Mouse (Mus musculus): ENCODE measurements around the gene Sik3. TPM values are rescaled to one million over a fixed set of nuclear protein-coding genes. Genes with fewer than 3 reads are reported as not detected.

The Sik3 gene
- polyA plus RNA-seq, 1 experiment from 2014 or later = 12.6 TPM

- Histone ChIP-seq H3K9me3 (no peaks in the 10 kb centered on the region), H3K4me3 (replicated peaks) (no peak overlapping the region), H3K27me3 (no peaks in the 10 kb centered on the region), H3K9ac (replicated peaks) (no peak overlapping the region), H3K4me1 (replicated peaks) (no peaks in the 10 kb centered on the region), H3K4me2 (no peak overlapping the region), H3K36me3 (no peaks in the 10 kb centered on the region), H3K27ac (no peak overlapping the region)
- 72% methylated on average over 6 of the region's 6 CpGs for whole genome bisulfite sequencing
- no peak for ATAC-seq (ENCODE audit: insufficient number of reproducible peaks, insufficient read depth, low FRiP score, low TSS enrichment, low read depth)
These were observed 126.2 kb downstream of the Sik3 start for GRCm38 (mm10) chr9:46138831-46139230.

GRCm38 (mm10) chr9:46140811-46141210 lies 128.2 kb downstream of the Sik3 start:
- no peaks in the 10 kb centered on the region for H3K27me3 ChIP-seq
- H3K27ac ChIP-seq = no peak overlapping the region
- no peaks in the 10 kb centered on the region for H3K4me1 ChIP-seq (replicated peaks)
- H3K9me3 ChIP-seq = no peaks in the 10 kb centered on the region
- H3K4me2 ChIP-seq = no peak overlapping the region
- no peak for ATAC-seq (ENCODE audit: insufficient number of reproducible peaks, insufficient read depth, low FRiP score, low TSS enrichment, low read depth)
- no peak overlapping the region for H3K9ac ChIP-seq (replicated peaks)
- 95% methylated on average over 1 of the region's 1 CpGs for WGBS
- no peaks in the 10 kb centered on the region for H3K36me3 ChIP-seq
- no peak overlapping the region for H3K4me3 ChIP-seq (replicated peaks)

GRCm38 (mm10) chr9:46142031-46142430 lies 129.4 kb downstream of the Sik3 start:
- H3K4me1 ChIP-seq (replicated peaks) = no peaks in the 10 kb centered on the region
- H3K27ac ChIP-seq = no peak overlapping the region
- no peaks in the 10 kb centered on the region for H3K36me3 ChIP-seq
- H3K9me3 ChIP-seq = no peaks in the 10 kb centered on the region
- no peaks in the 10 kb centered on the region for H3K27me3 ChIP-seq
- H3K4me2 ChIP-seq = no peak overlapping the region
- H3K4me3 ChIP-seq (replicated peaks) = no peak overlapping the region
- 91% methylated on average over 1 of the region's 1 CpGs for WGBS
- ATAC-seq (ENCODE audit: insufficient number of reproducible peaks, insufficient read depth, low FRiP score, low TSS enrichment, low read depth) = no peak
- no peak overlapping the region for H3K9ac ChIP-seq (replicated peaks)

DNA sequence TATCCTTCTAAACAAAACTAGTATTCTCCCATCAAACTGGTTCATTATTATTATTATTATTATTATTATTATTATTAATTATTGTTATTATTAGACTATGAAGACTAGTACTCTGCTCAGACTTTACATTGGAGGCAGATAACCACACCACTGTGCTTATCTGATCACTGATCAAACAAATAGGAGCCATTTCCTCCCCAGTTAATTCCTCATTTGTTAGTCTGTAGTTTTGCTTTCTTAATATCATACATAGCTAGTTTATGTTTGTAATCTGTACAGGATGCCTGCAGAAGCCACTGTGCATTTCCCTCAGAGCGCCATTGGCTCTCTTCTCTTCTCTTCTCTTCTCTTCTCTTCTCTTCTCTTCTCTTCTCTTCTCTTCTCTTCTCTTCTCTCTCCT lies 129.9 kb downstream of the Sik3 start:
- Histone ChIP-seq H3K9ac (replicated peaks) (no peak overlapping the region), H3K9me3 (no peaks in the 10 kb centered on the region), H3K36me3 (no peaks in the 10 kb centered on the region), H3K4me2 (no peak overlapping the region), H3K4me3 (replicated peaks) (no peak overlapping the region), H3K4me1 (replicated peaks) (no peaks in the 10 kb centered on the region), H3K27ac (no peak overlapping the region), H3K27me3 (no peaks in the 10 kb centered on the region)
- no peak for ATAC-seq (ENCODE audit: insufficient number of reproducible peaks, insufficient read depth, low FRiP score, low TSS enrichment, low read depth)
- 87% methylated on average over 1 of the region's 1 CpGs for WGBS

GRCm38 (mm10) chr9:46144976-46145375 lies 132.4 kb downstream of the Sik3 start:
- Histone ChIP-seq H3K9me3 (no peaks in the 10 kb centered on the region), H3K27ac (no peak overlapping the region), H3K9ac (replicated peaks) (no peak overlapping the region), H3K4me3 (replicated peaks) (no peak overlapping the region), H3K4me1 (replicated peaks) (peaks cover 3% of the 10 kb centered on the region), H3K36me3 (no peaks in the 10 kb centered on the region), H3K27me3 (no peaks in the 10 kb centered on the region), H3K4me2 (no peak overlapping the region)
- 82% methylated on average over 6 of the region's 6 CpGs for WGBS
- no peak for ATAC-seq (ENCODE audit: insufficient number of reproducible peaks, insufficient read depth, low FRiP score, low TSS enrichment, low read depth)

GRCm38 (mm10) chr9:46146437-46146836 lies 133.8 kb downstream of the Sik3 start:
- WGBS = 82% methylated on average over 3 of the region's 3 CpGs

DNA sequence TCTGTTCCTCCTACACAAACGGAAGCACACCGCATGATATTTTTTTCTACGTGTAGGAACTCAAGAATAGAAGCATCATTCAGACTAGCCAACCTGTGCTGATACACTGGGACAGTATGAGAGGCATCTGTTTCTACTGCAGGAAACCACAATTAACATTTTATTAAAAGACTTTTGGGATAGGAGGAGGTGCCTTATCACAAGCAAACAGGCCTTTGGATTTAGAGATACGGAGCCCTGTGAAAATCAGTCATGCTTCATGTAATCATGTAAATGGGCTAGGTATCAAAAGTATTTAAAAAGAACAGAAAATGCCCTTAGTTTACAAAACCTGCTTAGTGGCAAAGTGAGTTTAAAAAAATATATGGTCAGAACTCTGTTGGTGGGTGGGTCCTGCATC lies 136.1 kb downstream of the Sik3 start:
- Histone ChIP-seq H3K9me3 (no peaks in the 10 kb centered on the region), H3K27ac (no peak overlapping the region), H3K4me3 (replicated peaks) (no peak overlapping the region), H3K27me3 (no peaks in the 10 kb centered on the region), H3K4me1 (replicated peaks) (peaks cover 27% of the 10 kb centered on the region), H3K9ac (replicated peaks) (no peak overlapping the region), H3K36me3 (no peaks in the 10 kb centered on the region), H3K4me2 (no peak overlapping the region)
- ATAC-seq (ENCODE audit: insufficient number of reproducible peaks, insufficient read depth, low FRiP score, low TSS enrichment, low read depth) = no peak
- WGBS = 96% methylated on average over 4 of the region's 4 CpGs

More at GRCm38 (mm10) chr9:46146437-46146836, 133.8 kb downstream of the Sik3 start:
- no peak overlapping the region for H3K4me2 ChIP-seq
- no peak overlapping the region for H3K4me3 ChIP-seq (replicated peaks)
- H3K27me3 ChIP-seq = no peaks in the 10 kb centered on the region
- H3K4me1 ChIP-seq (replicated peaks) = peaks cover 16% of the 10 kb centered on the region
- no peak overlapping the region for H3K27ac ChIP-seq
- no peak overlapping the region for H3K9ac ChIP-seq (replicated peaks)
- ATAC-seq (ENCODE audit: insufficient number of reproducible peaks, insufficient read depth, low FRiP score, low TSS enrichment, low read depth) = no peak
- H3K36me3 ChIP-seq = no peaks in the 10 kb centered on the region
- no peaks in the 10 kb centered on the region for H3K9me3 ChIP-seq

GRCm38 (mm10) chr9:46149392-46149791 lies 136.8 kb downstream of the Sik3 start:
- H3K4me2 ChIP-seq = no peak overlapping the region
- 82% methylated on average over 5 of the region's 5 CpGs for WGBS
- H3K9me3 ChIP-seq = no peaks in the 10 kb centered on the region
- no peaks in the 10 kb centered on the region for H3K27me3 ChIP-seq
- ATAC-seq (ENCODE audit: insufficient number of reproducible peaks, insufficient read depth, low FRiP score, low TSS enrichment, low read depth) = no peak
- 0 out of 2 replicates have a peak overlapping the region, but pooled peaks have one; percentile 18 for H3K27ac ChIP-seq
- no peak overlapping the region for H3K4me3 ChIP-seq (replicated peaks)
- H3K9ac ChIP-seq (replicated peaks) = no peak overlapping the region
- peaks cover 27% of the 10 kb centered on the region for H3K4me1 ChIP-seq (replicated peaks)
- H3K36me3 ChIP-seq = no peaks in the 10 kb centered on the region

- Histone ChIP-seq H3K9me3 (no peaks in the 10 kb centered on the region), H3K27me3 (no peaks in the 10 kb centered on the region), H3K9ac (replicated peaks) (no peak overlapping the region), H3K4me1 (replicated peaks) (peaks cover 27% of the 10 kb centered on the region), H3K4me3 (replicated peaks) (no peak overlapping the region), H3K4me2 (no peak overlapping the region), H3K36me3 (no peaks in the 10 kb centered on the region), H3K27ac (peak overlapping the region; percentile 62)
- WGBS = 59% methylated on average over 7 of the region's 7 CpGs
- ATAC-seq (ENCODE audit: insufficient number of reproducible peaks, insufficient read depth, low FRiP score, low TSS enrichment, low read depth) = no peak
These were observed 137.5 kb downstream of the Sik3 start for GRCm38 (mm10) chr9:46150116-46150515.

DNA sequence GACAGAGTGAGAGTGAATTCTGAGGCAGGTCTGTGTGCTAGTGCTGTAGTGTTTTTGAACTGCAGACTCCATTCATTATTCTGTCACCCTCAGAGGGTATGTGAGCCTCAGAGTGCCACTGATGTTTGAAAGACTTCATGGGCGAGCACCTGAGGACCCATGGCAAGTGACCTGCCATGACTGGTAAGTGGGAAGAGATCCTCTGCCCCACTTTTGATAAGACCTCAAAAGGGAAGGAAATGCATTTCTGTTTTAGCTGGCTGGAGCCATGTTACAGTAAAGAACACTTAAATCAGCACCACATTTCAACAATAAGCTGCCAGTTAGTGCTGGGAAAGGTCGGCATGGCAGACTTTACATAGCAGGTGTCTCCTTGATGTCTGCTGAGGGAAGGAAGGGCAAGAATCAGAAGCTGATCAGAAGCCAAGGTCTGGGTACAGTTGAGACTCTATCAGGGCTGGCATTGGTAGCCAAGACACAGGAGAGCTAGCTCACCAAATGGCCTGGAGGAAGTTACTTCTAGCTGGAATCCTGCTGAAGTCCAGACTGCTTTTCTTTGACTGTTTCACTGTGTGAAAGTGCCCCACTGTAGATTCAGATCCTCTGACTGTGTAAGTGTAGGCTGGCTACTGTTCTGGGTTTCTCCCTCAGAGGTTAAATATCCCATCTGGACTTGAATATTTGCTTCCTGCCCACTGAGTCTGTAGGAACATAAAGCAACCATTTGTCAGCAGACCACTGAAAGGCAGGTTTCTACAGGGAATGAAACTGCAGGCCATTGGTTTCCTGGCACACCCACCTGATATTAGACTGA lies 138.5 kb downstream of the Sik3 start:
- no peak overlapping the region for H3K4me3 ChIP-seq (replicated peaks)
- no peaks in the 10 kb centered on the region for H3K36me3 ChIP-seq
- no peak for ATAC-seq (ENCODE audit: insufficient number of reproducible peaks, insufficient read depth, low FRiP score, low TSS enrichment, low read depth)
- 55% methylated on average over 2 of the region's 2 CpGs for WGBS
- 0 out of 2 replicates have a peak overlapping the region, but pooled peaks have one; percentile 13 for H3K9ac ChIP-seq (replicated peaks)
- H3K9me3 ChIP-seq = no peaks in the 10 kb centered on the region
- no peaks in the 10 kb centered on the region for H3K27me3 ChIP-seq
- no peak overlapping the region for H3K4me2 ChIP-seq
- peaks cover 27% of the 10 kb centered on the region for H3K4me1 ChIP-seq (replicated peaks)
- peak overlapping the region; percentile 62 for H3K27ac ChIP-seq

- H3K27ac ChIP-seq = peak overlapping the region; percentile 62
- H3K27me3 ChIP-seq = no peaks in the 10 kb centered on the region
- H3K4me2 ChIP-seq = no peak overlapping the region
- H3K9ac ChIP-seq (replicated peaks) = 0 out of 2 replicates have a peak overlapping the region, but pooled peaks have one; percentile 13
- WGBS = 74% methylated on average over 6 of the region's 6 CpGs
- H3K4me1 ChIP-seq (replicated peaks) = peaks cover 27% of the 10 kb centered on the region
- no peak overlapping the region for H3K4me3 ChIP-seq (replicated peaks)
- no peaks in the 10 kb centered on the region for H3K36me3 ChIP-seq
- no peaks in the 10 kb centered on the region for H3K9me3 ChIP-seq
- ATAC-seq (ENCODE audit: insufficient number of reproducible peaks, insufficient read depth, low FRiP score, low TSS enrichment, low read depth) = no peak
These were observed 139.1 kb downstream of the Sik3 start for GRCm38 (mm10) chr9:46151704-46152040.
